Mouse (Mus musculus): ENCODE measurements around the gene Rnf144a. TPM values are rescaled to one million over a fixed set of nuclear protein-coding genes. Genes with fewer than 3 reads are reported as not detected.

Gene Rnf144a
- polyA plus RNA-seq, 2 experiments: 0.60 to 0.74 TPM

- WGBS (ENCODE audit: insufficient replicate concordance): 64% methylated on average over 3 of the region's 3 CpGs
- H3K9ac ChIP-seq (replicated peaks): no peak overlapping the region
- TF ChIP-seq EP300 (IDR thresholded peaks at IDR 0.05; ENCODE audit: low read depth) (no peak), CTCF (IDR thresholded peaks at IDR 0.05; ENCODE audit: low read depth) (no peak)
Measured at GRCm38 (mm10) chr12:26365531-26366315, 49.3 kb downstream of the Rnf144a start.

GRCm38 (mm10) chr12:26364822-26365221 lies 50.2 kb downstream of the Rnf144a start:
- no peaks in the 10 kb centered on the region for H3K27me3 ChIP-seq (ENCODE audit: control insufficient read depth, insufficient read depth, low read length)
- DNase-seq (ENCODE audit: low read depth in 3 of 3, low spot score in 3 of 3) (no peak), ATAC-seq (ENCODE audit: insufficient read depth) (no peak)
- 63% methylated on average over 5 of the region's 5 CpGs for WGBS (ENCODE audit: insufficient replicate concordance)
- no peaks in the 10 kb centered on the region for H3K36me3 ChIP-seq (replicated peaks; ENCODE audit: control insufficient read depth, insufficient read depth, low read depth)
- no peak overlapping the region for H3K9ac ChIP-seq (replicated peaks)
- H3K27ac ChIP-seq: no peak overlapping the region
- H3K9me3 ChIP-seq (ENCODE audit: control insufficient read depth, low read length): no peaks in the 10 kb centered on the region
- no peak overlapping the region for H3K4me3 ChIP-seq (ENCODE audit: insufficient read depth in 1 of 2, low read depth in 2 of 2, low read length in 2 of 2)
- H3K4me2 ChIP-seq (ENCODE audit: low read depth): no peak overlapping the region
- H3K4me1 ChIP-seq (replicated peaks; ENCODE audit: control insufficient read depth in 2 of 2, insufficient read depth in 2 of 2, low read length in 1 of 2): no peaks in the 10 kb centered on the region
- TF ChIP-seq EP300 (IDR thresholded peaks at IDR 0.05; ENCODE audit: low read depth) (no peak), CTCF (IDR thresholded peaks at IDR 0.05; ENCODE audit: low read depth) (no peak)

More at GRCm38 (mm10) chr12:26365531-26366315, 49.3 kb downstream of the Rnf144a start:
- DNase-seq (ENCODE audit: low read depth in 3 of 3, low spot score in 3 of 3) (no peak), ATAC-seq (ENCODE audit: insufficient read depth) (no peak)
- no peaks in the 10 kb centered on the region for H3K36me3 ChIP-seq (replicated peaks; ENCODE audit: control insufficient read depth, insufficient read depth, low read depth)
- H3K27ac ChIP-seq: no peak overlapping the region
- H3K9me3 ChIP-seq (ENCODE audit: control insufficient read depth, low read length): no peaks in the 10 kb centered on the region
- H3K4me2 ChIP-seq (ENCODE audit: low read depth): no peak overlapping the region
- H3K4me1 ChIP-seq (replicated peaks; ENCODE audit: control insufficient read depth in 2 of 2, insufficient read depth in 2 of 2, low read length in 1 of 2): no peaks in the 10 kb centered on the region
- H3K4me3 ChIP-seq (ENCODE audit: insufficient read depth in 1 of 2, low read depth in 2 of 2, low read length in 2 of 2): no peak overlapping the region
- H3K27me3 ChIP-seq (ENCODE audit: control insufficient read depth, insufficient read depth, low read length): no peaks in the 10 kb centered on the region

GRCm38 (mm10) chr12:26360946-26361523 lies 54.0 kb downstream of the Rnf144a start:
- TF ChIP-seq CTCF (IDR thresholded peaks at IDR 0.05; ENCODE audit: low read depth): no peak
- no peaks in the 10 kb centered on the region for H3K4me1 ChIP-seq (replicated peaks; ENCODE audit: control insufficient read depth in 2 of 2, insufficient read depth in 2 of 2, low read length in 1 of 2)
- no peaks in the 10 kb centered on the region for H3K9me3 ChIP-seq (ENCODE audit: control insufficient read depth, low read length)
- DNase-seq (ENCODE audit: low read depth in 3 of 3, low spot score in 3 of 3) (no peak), ATAC-seq (ENCODE audit: insufficient read depth) (no peak)
- H3K27me3 ChIP-seq (ENCODE audit: control insufficient read depth, insufficient read depth, low read length): no peaks in the 10 kb centered on the region
- no peak overlapping the region for H3K27ac ChIP-seq
- H3K4me2 ChIP-seq (ENCODE audit: low read depth): no peak overlapping the region
- 65% methylated on average over 10 of the region's 10 CpGs for WGBS (ENCODE audit: insufficient replicate concordance)
- no peaks in the 10 kb centered on the region for H3K36me3 ChIP-seq (replicated peaks; ENCODE audit: control insufficient read depth, insufficient read depth, low read depth)
- H3K9ac ChIP-seq (replicated peaks): no peak overlapping the region
- no peak overlapping the region for H3K4me3 ChIP-seq (ENCODE audit: insufficient read depth in 1 of 2, low read depth in 2 of 2, low read length in 2 of 2)

GRCm38 (mm10) chr12:26359817-26360216 lies 55.2 kb downstream of the Rnf144a start:
- Histone ChIP-seq H3K27ac (no peak overlapping the region), H3K4me3 (ENCODE audit: insufficient read depth in 1 of 2, low read depth in 2 of 2, low read length in 2 of 2) (no peak overlapping the region), H3K27me3 (ENCODE audit: control insufficient read depth, insufficient read depth, low read length) (no peaks in the 10 kb centered on the region), H3K4me2 (ENCODE audit: low read depth) (no peak overlapping the region), H3K36me3 (replicated peaks; ENCODE audit: control insufficient read depth, insufficient read depth, low read depth) (no peaks in the 10 kb centered on the region), H3K9ac (replicated peaks) (no peak overlapping the region), H3K4me1 (replicated peaks; ENCODE audit: control insufficient read depth in 2 of 2, insufficient read depth in 2 of 2, low read length in 1 of 2) (no peaks in the 10 kb centered on the region), H3K9me3 (ENCODE audit: control insufficient read depth, low read length) (no peaks in the 10 kb centered on the region)
- TF ChIP-seq EP300 (IDR thresholded peaks at IDR 0.05; ENCODE audit: low read depth) (no peak), CTCF (IDR thresholded peaks at IDR 0.05; ENCODE audit: low read depth) (no peak)
- ATAC-seq (ENCODE audit: insufficient read depth) (no peak), DNase-seq (ENCODE audit: low read depth in 3 of 3, low spot score in 3 of 3) (no peak)
- 58% methylated on average over 5 of the region's 5 CpGs for WGBS (ENCODE audit: insufficient replicate concordance)

- no peak for DNase-seq (ENCODE audit: low read depth in 3 of 3, low spot score in 3 of 3)
- H3K4me1 ChIP-seq (replicated peaks; ENCODE audit: control insufficient read depth in 2 of 2, insufficient read depth in 2 of 2, low read length in 1 of 2): no peaks in the 10 kb centered on the region
- H3K9ac ChIP-seq (replicated peaks): no peak overlapping the region
Measured at GRCm38 (mm10) chr12:26359241-26359640, 55.8 kb downstream of the Rnf144a start.

More at GRCm38 (mm10) chr12:26359241-26359640, 55.8 kb downstream of the Rnf144a start:
- no peaks in the 10 kb centered on the region for H3K36me3 ChIP-seq (replicated peaks; ENCODE audit: control insufficient read depth, insufficient read depth, low read depth)
- no peak for TF ChIP-seq EP300 (IDR thresholded peaks at IDR 0.05; ENCODE audit: low read depth)
- TF ChIP-seq CTCF (IDR thresholded peaks at IDR 0.05; ENCODE audit: low read depth): no peak
- H3K9me3 ChIP-seq (ENCODE audit: control insufficient read depth, low read length): no peaks in the 10 kb centered on the region
- no peak overlapping the region for H3K4me3 ChIP-seq (ENCODE audit: insufficient read depth in 1 of 2, low read depth in 2 of 2, low read length in 2 of 2)
- H3K27ac ChIP-seq: no peak overlapping the region
- no peaks in the 10 kb centered on the region for H3K27me3 ChIP-seq (ENCODE audit: control insufficient read depth, insufficient read depth, low read length)
- WGBS (ENCODE audit: insufficient replicate concordance): 60% methylated on average over 2 of the region's 2 CpGs
- H3K4me2 ChIP-seq (ENCODE audit: low read depth): no peak overlapping the region
- no peak for ATAC-seq (ENCODE audit: insufficient read depth)
